Mouse (Mus musculus): ENCODE measurements around the gene Cyp4v3. TPM values are rescaled to one million over a fixed set of nuclear protein-coding genes. Genes with fewer than 3 reads are reported as not detected.
A peak's percentile ranks its signal among the peaks of the same experiment; 100 is the strongest.
"Not testable (repeated sequence)": the region's sequence is repeated elsewhere in the genome, so short reads cannot be mapped to it uniquely, and the experiment has no call there.

The Cyp4v3 gene
- polyA plus RNA-seq, 1 experiment from 2014 or later = 1.2 TPM

- Histone ChIP-seq H3K4me3 (no peak overlapping the region), H3K27me3 (no peaks in the 10 kb centered on the region), H3K4me2 (no peak overlapping the region), H3K27ac (no peak overlapping the region), H3K9me3 (no peaks in the 10 kb centered on the region), H3K4me1 (no peaks in the 10 kb centered on the region), H3K36me3 (peaks cover 44% of the 10 kb centered on the region), H3K9ac (no peak overlapping the region)
- WGBS = 20% methylated on average over 6 of the region's 6 CpGs
- no peak for ATAC-seq (ENCODE audit: insufficient number of reproducible peaks, low FRiP score, low TSS enrichment, low read depth)
Observed at GRCm38 (mm10) chr8:45345031-45345430, 12.0 kb upstream of the Cyp4v3 start.

GRCm38 (mm10) chr8:45344298-45344697, 11.3 kb upstream of the Cyp4v3 start:
- no peaks in the 10 kb centered on the region for H3K4me1 ChIP-seq
- 89% methylated on average over 8 of the region's 8 CpGs for WGBS
- peaks cover 46% of the 10 kb centered on the region for H3K36me3 ChIP-seq
- no peaks in the 10 kb centered on the region for H3K27me3 ChIP-seq
- no peak overlapping the region for H3K9ac ChIP-seq
- no peak for ATAC-seq (ENCODE audit: insufficient number of reproducible peaks, low FRiP score, low TSS enrichment, low read depth)
- no peak overlapping the region for H3K4me3 ChIP-seq
- H3K27ac ChIP-seq = no peak overlapping the region
- no peak overlapping the region for H3K4me2 ChIP-seq
- H3K9me3 ChIP-seq = no peaks in the 10 kb centered on the region

GRCm38 (mm10) chr8:45341630-45342628, 8.9 kb upstream of the Cyp4v3 start:
- no peaks in the 10 kb centered on the region for H3K9me3 ChIP-seq
- no peak overlapping the region for H3K27ac ChIP-seq
- ATAC-seq (ENCODE audit: insufficient number of reproducible peaks, low FRiP score, low TSS enrichment, low read depth) = no peak
- no peaks in the 10 kb centered on the region for H3K27me3 ChIP-seq
- 87% methylated on average over 12 of the region's 12 CpGs for WGBS
- no peaks in the 10 kb centered on the region for H3K4me1 ChIP-seq
- H3K4me2 ChIP-seq = no peak overlapping the region
- no peak overlapping the region for H3K4me3 ChIP-seq
- H3K36me3 ChIP-seq = peaks cover 40% of the 10 kb centered on the region
- no peak overlapping the region for H3K9ac ChIP-seq

- H3K27ac ChIP-seq = no peak overlapping the region
- WGBS = 3% methylated on average over 8 of the region's 8 CpGs
- no peak for ATAC-seq (ENCODE audit: insufficient number of reproducible peaks, low FRiP score, low TSS enrichment, low read depth)
- peak overlapping the region; percentile 50 for H3K4me3 ChIP-seq
- peaks cover 10% of the 10 kb centered on the region; the same call in 1 of the 2 replicates for H3K4me1 ChIP-seq
- no peaks in the 10 kb centered on the region for H3K36me3 ChIP-seq
- H3K27me3 ChIP-seq = no peaks in the 10 kb centered on the region
- H3K9ac ChIP-seq = 0 out of 2 replicates have a peak overlapping the region, but pooled peaks have one; percentile 1
- H3K9me3 ChIP-seq = no peaks in the 10 kb centered on the region
- H3K4me2 ChIP-seq = peak overlapping the region; percentile 78
Observed at GRCm38 (mm10) chr8:45333493-45333892, 477 bp upstream of the Cyp4v3 start.

DNA sequence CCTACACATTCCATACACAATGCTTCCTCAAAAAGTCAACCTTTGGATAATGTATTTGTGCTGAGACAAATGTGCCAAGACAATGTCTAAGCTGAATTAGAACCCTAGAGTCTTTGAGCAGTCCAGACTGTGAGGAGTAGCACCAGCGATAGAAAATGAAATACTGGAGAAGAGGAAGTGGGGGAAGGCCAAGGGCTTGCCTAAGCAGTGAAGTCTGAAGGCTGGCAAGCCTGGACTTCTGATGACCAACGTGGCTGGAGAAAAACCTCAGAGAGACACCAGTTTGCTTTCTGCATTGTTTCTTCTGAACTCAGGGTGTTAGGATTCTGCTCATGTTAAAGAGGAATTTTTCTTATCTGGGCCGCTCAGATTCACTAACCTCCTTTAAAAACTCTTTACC, 2.2 kb downstream of the Cyp4v3 start:
- Histone ChIP-seq H3K4me3 (no peak overlapping the region), H3K4me2 (no peak overlapping the region), H3K27me3 (no peaks in the 10 kb centered on the region), H3K27ac (no peak overlapping the region), H3K4me1 (peaks cover 10% of the 10 kb centered on the region; the same call in 1 of the 2 replicates), H3K9ac (no peak overlapping the region), H3K9me3 (no peaks in the 10 kb centered on the region), H3K36me3 (no peaks in the 10 kb centered on the region)
- no peak for ATAC-seq (ENCODE audit: insufficient number of reproducible peaks, low FRiP score, low TSS enrichment, low read depth)
- 75% methylated on average over 3 of the region's 3 CpGs for WGBS

DNA sequence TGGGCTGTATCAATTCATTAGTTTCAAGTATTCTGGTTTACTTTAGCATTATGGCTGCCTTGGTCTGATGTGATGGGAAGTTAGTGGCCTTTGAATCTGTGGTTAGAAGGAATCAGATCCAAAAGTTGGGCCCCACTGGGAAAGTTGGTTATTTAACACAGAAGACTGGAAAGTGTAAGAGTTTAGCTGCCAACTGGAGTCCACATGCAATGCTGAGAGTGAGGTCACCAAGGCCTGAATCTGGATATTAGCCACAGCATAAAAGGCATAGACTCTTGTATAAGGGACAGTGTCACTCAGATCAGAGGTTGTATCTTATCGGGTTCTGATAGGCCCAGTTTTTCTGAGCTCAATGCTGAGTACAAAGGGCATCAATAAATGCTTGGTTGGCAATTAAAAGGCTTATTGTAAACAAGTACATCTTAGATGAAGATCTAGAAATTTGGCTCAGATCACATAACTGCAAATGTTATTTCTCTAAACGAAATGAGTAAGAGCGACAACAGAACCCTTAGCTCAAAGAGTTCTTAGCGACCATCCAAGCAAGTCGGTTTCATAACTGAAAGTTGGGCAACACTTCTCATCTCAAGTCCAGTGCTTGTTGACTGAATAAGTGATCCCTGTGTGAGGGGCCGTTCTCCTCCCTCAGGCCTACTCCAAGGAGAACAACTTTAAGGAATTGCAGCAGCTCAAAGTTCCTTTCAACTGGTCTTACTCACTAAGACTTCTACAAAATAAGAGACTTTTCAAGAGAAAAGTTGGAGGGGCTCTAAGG, 3.6 kb downstream of the Cyp4v3 start:
- H3K9me3 ChIP-seq = no peaks in the 10 kb centered on the region
- ATAC-seq (ENCODE audit: insufficient number of reproducible peaks, low FRiP score, low TSS enrichment, low read depth) = no peak
- 91% methylated on average over 6 of the region's 6 CpGs for WGBS

GRCm38 (mm10) chr8:45327076-45327475, 5.9 kb downstream of the Cyp4v3 start:
- not testable (repeated sequence) for ATAC-seq (ENCODE audit: insufficient number of reproducible peaks, low FRiP score, low TSS enrichment, low read depth); H3K9me3 ChIP-seq; H3K4me3 ChIP-seq; H3K4me1 ChIP-seq; H3K4me2 ChIP-seq; H3K9ac ChIP-seq; H3K36me3 ChIP-seq; H3K27me3 ChIP-seq; H3K27ac ChIP-seq

More for the DNA sequence above, 3.6 kb downstream of the Cyp4v3 start:
- Histone ChIP-seq H3K4me3 (no peak overlapping the region), H3K27ac (no peak overlapping the region), H3K9ac (no peak overlapping the region), H3K36me3 (no peaks in the 10 kb centered on the region), H3K27me3 (no peaks in the 10 kb centered on the region), H3K4me1 (peaks cover 10% of the 10 kb centered on the region; the same call in 1 of the 2 replicates), H3K4me2 (no peak overlapping the region)

GRCm38 (mm10) chr8:45324151-45324550, 8.9 kb downstream of the Cyp4v3 start:
- no peak for ATAC-seq (ENCODE audit: insufficient number of reproducible peaks, low FRiP score, low TSS enrichment, low read depth)
- WGBS = 84% methylated on average over 4 of the region's 4 CpGs
- no peak overlapping the region for H3K9ac ChIP-seq

DNA sequence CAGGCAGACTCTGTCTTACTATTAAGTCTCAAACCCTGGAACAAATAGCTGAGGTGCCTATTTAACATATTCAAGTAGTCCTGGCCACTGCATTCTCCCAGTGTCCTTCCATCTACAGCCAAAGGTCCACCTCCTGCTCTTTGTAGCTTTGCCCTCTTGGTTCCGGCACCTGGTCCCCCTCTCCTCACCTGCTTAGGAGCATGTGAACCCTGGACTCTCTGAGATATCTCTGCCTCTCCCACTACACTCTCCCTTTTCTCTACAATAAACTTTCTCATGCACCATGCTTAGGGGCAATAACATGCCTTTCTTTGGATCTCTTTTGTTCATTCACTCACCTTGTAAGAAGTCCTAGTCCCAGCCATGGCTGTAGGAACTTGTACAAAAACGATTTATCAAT, 11.7 kb downstream of the Cyp4v3 start:
- Histone ChIP-seq H3K9ac (no peak overlapping the region), H3K4me2 (no peak overlapping the region), H3K27ac (no peak overlapping the region), H3K4me1 (no peaks in the 10 kb centered on the region), H3K27me3 (no peaks in the 10 kb centered on the region), H3K4me3 (no peak overlapping the region), H3K36me3 (no peaks in the 10 kb centered on the region), H3K9me3 (no peaks in the 10 kb centered on the region)
- no peak for ATAC-seq (ENCODE audit: insufficient number of reproducible peaks, low FRiP score, low TSS enrichment, low read depth)
- 84% methylated on average over 2 of the region's 2 CpGs for WGBS

More at GRCm38 (mm10) chr8:45324151-45324550, 8.9 kb downstream of the Cyp4v3 start:
- H3K4me3 ChIP-seq = no peak overlapping the region
- no peak overlapping the region for H3K4me2 ChIP-seq
- H3K27me3 ChIP-seq = no peaks in the 10 kb centered on the region
- H3K27ac ChIP-seq = no peak overlapping the region
- H3K36me3 ChIP-seq = no peaks in the 10 kb centered on the region
- H3K4me1 ChIP-seq = no peaks in the 10 kb centered on the region
- H3K9me3 ChIP-seq = no peaks in the 10 kb centered on the region

GRCm38 (mm10) chr8:45320930-45321329, 12.1 kb downstream of the Cyp4v3 start:
- Histone ChIP-seq H3K4me2 (no peak overlapping the region), H3K4me1 (no peaks in the 10 kb centered on the region), H3K4me3 (no peak overlapping the region), H3K9me3 (no peaks in the 10 kb centered on the region), H3K36me3 (no peaks in the 10 kb centered on the region), H3K27ac (no peak overlapping the region), H3K9ac (no peak overlapping the region), H3K27me3 (no peaks in the 10 kb centered on the region)
- ATAC-seq (ENCODE audit: insufficient number of reproducible peaks, low FRiP score, low TSS enrichment, low read depth) = no peak
- WGBS = 53% methylated on average over 1 of the region's 1 CpGs

DNA sequence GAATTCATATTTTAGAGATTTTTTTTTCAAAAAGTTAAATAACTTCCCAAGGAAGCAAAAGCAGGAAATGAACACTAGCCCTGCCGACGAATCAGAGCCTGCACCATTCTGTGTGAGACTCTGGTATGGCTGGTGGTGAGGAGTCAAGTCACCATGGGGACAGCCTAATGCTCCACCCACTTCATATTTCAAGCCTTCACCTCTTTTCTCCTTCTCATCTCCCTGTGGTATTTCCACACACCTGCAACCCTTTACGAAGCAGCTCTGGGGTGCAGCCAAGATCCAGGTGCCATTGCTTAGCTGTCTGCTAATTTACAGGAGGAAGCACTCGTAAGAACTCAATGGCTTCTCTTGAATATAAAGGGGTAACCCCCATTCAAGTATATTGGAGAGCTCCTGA, 22.0 kb downstream of the Cyp4v3 start:
- H3K27me3 ChIP-seq = no peaks in the 10 kb centered on the region
- no peak overlapping the region for H3K27ac ChIP-seq
- no peak overlapping the region for H3K4me2 ChIP-seq
- no peak for ATAC-seq (ENCODE audit: insufficient number of reproducible peaks, low FRiP score, low TSS enrichment, low read depth)
- no peak overlapping the region for H3K9ac ChIP-seq
- H3K9me3 ChIP-seq = no peaks in the 10 kb centered on the region
- no peaks in the 10 kb centered on the region for H3K36me3 ChIP-seq
- WGBS = 56% methylated on average over 4 of the region's 4 CpGs
- H3K4me1 ChIP-seq = no peaks in the 10 kb centered on the region
- no peak overlapping the region for H3K4me3 ChIP-seq

DNA sequence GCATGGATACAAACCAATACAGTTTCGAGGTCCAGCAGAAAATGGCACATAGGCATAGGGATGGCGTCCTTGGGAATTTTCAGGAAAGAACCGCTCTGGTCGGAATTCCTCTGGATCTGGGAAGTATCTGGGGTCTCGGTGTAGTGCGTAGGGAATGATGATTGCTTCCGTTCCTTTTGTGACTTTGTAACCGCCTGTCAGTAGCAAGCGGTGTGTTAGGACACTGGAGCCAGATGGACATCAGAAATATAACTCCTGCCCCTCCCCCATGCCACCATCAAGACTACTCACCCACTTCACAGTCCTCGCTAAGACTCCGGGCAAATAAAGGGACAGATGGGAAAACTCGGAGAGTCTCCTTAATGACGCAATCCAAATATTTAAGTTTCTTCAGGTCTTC, 24.6 kb downstream of the Cyp4v3 start, which contains the start of gene Gm45753:
TSS of gene Gm45753 (minus strand) at position 101 of the 400 bp plus-strand sequence.
- Histone ChIP-seq H3K4me2 (no peak within 1 kb of the TSS), H3K4me1 (no peaks in the 10 kb centered on the region), H3K9ac (no peak within 1 kb of the TSS), H3K27me3 (no peaks in the 10 kb centered on the region), H3K4me3 (no peak within 1 kb of the TSS), H3K27ac (no peak within 1 kb of the TSS), H3K36me3 (no peaks in the 10 kb centered on the region), H3K9me3 (no peaks in the 10 kb centered on the region)
- ATAC-seq (ENCODE audit: insufficient number of reproducible peaks, low FRiP score, low TSS enrichment, low read depth) = no peak
- WGBS = 91% methylated on average over 13 of the region's 13 CpGs

Data from limb, embryonic 15.5 days (tissue).